Mouse (Mus musculus): Measurements from ENCODE around the gene Nacad.
A peak's percentile ranks its signal among the peaks of the same experiment; 100 is the strongest.

GRCm38 (mm10) chr11:6605491-6606399 lies at the start of gene Nacad:
- TF ChIP-seq CTCF (IDR thresholded peaks at IDR 0.05; ENCODE audit: borderline replicate concordance, extremely low read depth, insufficient read depth, insufficient read length) (no peak), POLR2A (IDR thresholded peaks at IDR 0.05; ENCODE audit: borderline replicate concordance, extremely low read depth, insufficient read depth, insufficient read length, poor library complexity, severe bottlenecking) (peak; percentile 52; the same call in 1 of the 2 replicates)

All from brain, embryonic 14.5 days (tissue).